Mouse (Mus musculus): ENCODE results near the gene Pxdn. TPM values are rescaled to one million over a fixed set of nuclear protein-coding genes. Genes with fewer than 3 reads are reported as not detected.

Pxdn gene
- polyA plus RNA-seq, 1 experiment from 2014 or later, result 18.4 TPM

DNA sequence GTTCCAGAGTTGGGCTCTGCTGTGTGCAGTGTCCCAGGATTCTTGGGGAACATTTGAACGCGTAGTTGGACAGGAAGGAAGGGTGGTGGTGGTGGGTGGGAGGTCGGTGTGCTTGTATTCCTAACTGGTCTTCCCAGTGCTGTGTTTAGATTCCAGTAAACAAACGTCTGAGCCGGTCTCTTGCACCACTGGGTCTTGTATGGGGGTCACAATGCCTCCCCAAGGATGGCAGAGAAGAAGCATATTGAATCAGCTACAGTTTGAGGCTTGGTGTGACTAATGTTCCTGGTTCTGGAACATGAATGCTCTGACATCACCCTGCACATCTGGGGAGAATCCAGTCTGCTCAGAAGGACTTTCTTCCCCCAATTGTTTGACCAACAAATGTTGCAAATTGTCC lies 93.2 kb downstream of the Pxdn start:
- Histone ChIP-seq H3K27me3 (replicated peaks; ENCODE audit: control insufficient read depth, insufficient read depth, low read length) (no peaks in the 10 kb centered on the region), H3K4me1 (replicated peaks; ENCODE audit: control insufficient read depth, insufficient read depth, low read length) (no peaks in the 10 kb centered on the region), H3K4me3 (ENCODE audit: low read depth, low read length) (no peak overlapping the region), H3K9ac (ENCODE audit: low read depth, low read length) (no peak overlapping the region), H3K36me3 (ENCODE audit: control insufficient read depth, insufficient read depth) (no peaks in the 10 kb centered on the region), H3K27ac (ENCODE audit: low read depth, low read length) (no peak overlapping the region), H3K9me3 (ENCODE audit: control insufficient read depth) (no peaks in the 10 kb centered on the region), H3K4me2 (replicated peaks; ENCODE audit: low read depth) (no peak overlapping the region)
- no peak for ATAC-seq
- 56% methylated on average over 5 of the region's 5 CpGs for WGBS
- TF ChIP-seq CTCF (IDR thresholded peaks at IDR 0.05; ENCODE audit: low read depth), result no peak

DNA sequence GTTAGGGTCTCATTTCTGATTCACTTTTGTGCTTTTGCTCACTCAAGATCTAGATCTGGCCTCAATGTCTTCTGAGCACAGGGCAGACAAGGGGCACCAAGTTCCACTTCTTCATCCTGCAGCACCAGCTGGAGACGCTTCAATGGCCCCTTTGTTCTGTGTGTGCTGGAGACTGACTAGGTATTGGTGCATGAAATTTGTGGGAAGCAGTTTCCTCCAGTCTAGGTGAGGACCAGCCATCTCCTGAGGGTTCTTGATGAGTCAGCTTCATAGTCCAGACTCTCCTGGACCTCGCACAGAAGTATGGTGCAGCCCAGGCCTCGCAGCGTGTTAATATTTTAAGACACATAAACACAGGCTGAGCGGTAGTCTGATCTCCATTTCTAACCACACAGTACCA lies 97.3 kb downstream of the Pxdn start:
- Histone ChIP-seq H3K9me3 (ENCODE audit: control insufficient read depth) (no peaks in the 10 kb centered on the region), H3K27ac (ENCODE audit: low read depth, low read length) (no peak overlapping the region), H3K9ac (ENCODE audit: low read depth, low read length) (no peak overlapping the region), H3K4me2 (replicated peaks; ENCODE audit: low read depth) (no peak overlapping the region), H3K4me1 (replicated peaks; ENCODE audit: control insufficient read depth, insufficient read depth, low read length) (no peaks in the 10 kb centered on the region), H3K27me3 (replicated peaks; ENCODE audit: control insufficient read depth, insufficient read depth, low read length) (no peaks in the 10 kb centered on the region), H3K4me3 (ENCODE audit: low read depth, low read length) (no peak overlapping the region), H3K36me3 (ENCODE audit: control insufficient read depth, insufficient read depth) (no peaks in the 10 kb centered on the region)
- TF ChIP-seq CTCF (IDR thresholded peaks at IDR 0.05; ENCODE audit: low read depth), result no peak
- no peak for ATAC-seq
- 79% methylated on average over 5 of the region's 5 CpGs for WGBS

DNA sequence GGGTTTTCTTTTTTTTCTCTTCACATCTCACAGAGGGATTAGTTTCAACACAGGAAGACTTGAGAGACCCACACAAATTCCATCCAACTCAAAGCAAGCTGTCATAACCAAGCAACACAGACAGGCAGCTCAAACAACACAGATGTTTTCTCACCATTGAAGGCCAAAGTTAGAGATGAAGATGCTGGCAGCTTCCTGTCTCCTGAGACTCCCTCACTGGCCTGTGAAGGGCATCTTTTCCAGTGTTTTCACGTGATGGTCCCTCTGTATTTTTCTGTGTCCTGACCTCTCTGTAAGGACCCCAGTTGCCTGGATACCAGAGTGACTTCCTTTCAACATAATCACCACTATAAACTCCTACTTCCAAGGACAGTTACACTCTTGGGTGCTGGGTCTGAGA lies 98.0 kb downstream of the Pxdn start:
- Histone ChIP-seq H3K4me2 (replicated peaks; ENCODE audit: low read depth) (no peak overlapping the region), H3K27me3 (replicated peaks; ENCODE audit: control insufficient read depth, insufficient read depth, low read length) (no peaks in the 10 kb centered on the region), H3K4me1 (replicated peaks; ENCODE audit: control insufficient read depth, insufficient read depth, low read length) (no peaks in the 10 kb centered on the region), H3K4me3 (ENCODE audit: low read depth, low read length) (no peak overlapping the region), H3K9ac (ENCODE audit: low read depth, low read length) (no peak overlapping the region), H3K27ac (ENCODE audit: low read depth, low read length) (no peak overlapping the region), H3K36me3 (ENCODE audit: control insufficient read depth, insufficient read depth) (no peaks in the 10 kb centered on the region), H3K9me3 (ENCODE audit: control insufficient read depth) (no peaks in the 10 kb centered on the region)
- TF ChIP-seq CTCF (IDR thresholded peaks at IDR 0.05; ENCODE audit: low read depth), result no peak
- 30% methylated on average over 1 of the region's 1 CpGs for whole genome bisulfite sequencing
- no peak for ATAC-seq

DNA sequence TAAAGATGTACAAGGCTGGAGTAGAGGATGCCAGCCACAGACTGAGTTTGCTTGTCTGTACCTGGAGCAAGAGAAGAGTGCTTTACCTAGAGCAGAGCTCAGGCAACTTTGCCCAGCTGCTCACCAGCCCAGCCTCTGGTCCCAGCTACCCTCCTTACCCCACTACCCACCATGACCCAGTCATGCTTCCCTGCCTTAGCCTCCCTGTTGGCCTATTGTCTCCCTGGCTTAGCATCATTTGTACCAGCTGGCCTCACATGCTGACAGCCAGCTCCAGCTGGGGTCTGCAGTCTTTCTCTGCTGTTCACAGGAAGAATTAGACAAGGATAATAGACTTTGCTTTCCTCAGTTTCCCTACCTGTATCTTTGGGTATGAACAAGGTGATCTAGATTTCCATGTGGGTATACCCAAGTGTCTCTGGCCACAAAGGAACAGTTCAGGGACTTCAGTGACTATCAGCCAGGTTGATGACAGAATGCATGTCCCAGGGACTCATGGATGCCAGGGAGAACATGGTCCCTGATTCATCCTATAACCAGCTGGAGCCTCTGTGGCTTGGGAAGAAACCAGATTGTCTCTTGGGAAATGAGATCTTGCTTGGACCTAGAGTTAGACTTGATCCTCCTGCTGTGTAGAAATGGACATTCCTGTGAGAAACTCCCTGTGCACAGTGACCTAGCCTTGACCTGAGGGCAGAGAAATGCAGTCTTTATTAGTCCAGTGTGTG lies 98.6 kb downstream of the Pxdn start:
- no peak for TF ChIP-seq CTCF (IDR thresholded peaks at IDR 0.05; ENCODE audit: low read depth)
- Histone ChIP-seq H3K9me3 (ENCODE audit: control insufficient read depth) (no peaks in the 10 kb centered on the region), H3K36me3 (ENCODE audit: control insufficient read depth, insufficient read depth) (no peaks in the 10 kb centered on the region), H3K27ac (ENCODE audit: low read depth, low read length) (no peak overlapping the region), H3K4me3 (ENCODE audit: low read depth, low read length) (no peak overlapping the region), H3K4me2 (replicated peaks; ENCODE audit: low read depth) (no peak overlapping the region), H3K4me1 (replicated peaks; ENCODE audit: control insufficient read depth, insufficient read depth, low read length) (no peaks in the 10 kb centered on the region), H3K27me3 (replicated peaks; ENCODE audit: control insufficient read depth, insufficient read depth, low read length) (no peaks in the 10 kb centered on the region), H3K9ac (ENCODE audit: low read depth, low read length) (no peak overlapping the region)
- ATAC-seq, result no peak

DNA sequence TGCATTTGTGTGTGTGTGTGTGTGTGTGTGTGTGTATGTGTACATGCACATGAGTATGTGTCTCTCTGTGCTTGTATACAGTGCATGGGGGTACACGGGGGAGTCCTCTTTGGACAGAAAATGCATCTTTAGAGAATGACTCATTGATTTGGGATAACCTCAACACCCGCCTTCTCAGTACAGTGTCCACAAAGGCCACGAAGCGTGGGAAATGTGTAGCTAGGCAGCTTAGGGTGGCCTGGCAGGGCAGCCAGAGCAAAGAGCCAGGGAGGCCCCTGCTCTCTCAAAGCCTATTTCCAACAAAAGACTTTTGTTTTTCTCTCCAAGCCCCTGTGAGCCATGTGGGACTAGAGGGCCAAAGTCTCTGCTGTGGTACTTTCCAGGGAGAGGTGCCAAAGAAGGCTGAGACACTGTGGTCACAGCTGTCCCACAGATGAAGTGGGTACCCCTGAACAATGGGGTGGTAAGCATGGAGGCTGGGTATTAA lies 99.2 kb downstream of the Pxdn start:
- no peak for TF ChIP-seq CTCF (IDR thresholded peaks at IDR 0.05; ENCODE audit: low read depth)
- Histone ChIP-seq H3K36me3 (ENCODE audit: control insufficient read depth, insufficient read depth) (no peaks in the 10 kb centered on the region), H3K4me3 (ENCODE audit: low read depth, low read length) (no peak overlapping the region), H3K27me3 (replicated peaks; ENCODE audit: control insufficient read depth, insufficient read depth, low read length) (no peaks in the 10 kb centered on the region), H3K4me2 (replicated peaks; ENCODE audit: low read depth) (no peak overlapping the region), H3K4me1 (replicated peaks; ENCODE audit: control insufficient read depth, insufficient read depth, low read length) (no peaks in the 10 kb centered on the region), H3K9me3 (ENCODE audit: control insufficient read depth) (no peaks in the 10 kb centered on the region), H3K9ac (ENCODE audit: low read depth, low read length) (no peak overlapping the region), H3K27ac (ENCODE audit: low read depth, low read length) (no peak overlapping the region)
- WGBS, result 73% methylated on average over 4 of the region's 4 CpGs
- ATAC-seq, result no peak

DNA sequence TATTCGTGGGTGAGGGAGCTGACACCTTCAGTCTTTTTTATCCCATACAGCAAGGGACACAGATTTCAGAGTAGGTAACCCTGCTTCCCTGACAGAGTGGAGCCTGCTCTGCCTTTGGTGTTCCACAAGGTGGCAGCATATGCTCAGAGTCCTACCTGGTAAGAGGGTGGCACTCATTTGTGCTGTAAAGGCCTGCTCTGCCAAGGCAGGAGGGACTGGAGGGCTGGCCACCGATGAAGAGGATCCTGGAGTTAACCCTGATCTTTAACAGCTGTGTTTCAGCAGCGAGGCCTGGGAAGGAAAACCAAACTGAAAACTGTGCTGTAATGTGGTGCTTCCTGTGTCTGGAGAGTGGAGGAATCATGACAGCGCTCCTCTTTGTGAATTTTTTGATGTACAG lies 102.2 kb downstream of the Pxdn start:
- no peak overlapping the region for H3K4me3 ChIP-seq (ENCODE audit: low read depth, low read length)
- no peak overlapping the region for H3K9ac ChIP-seq (ENCODE audit: low read depth, low read length)
- no peak overlapping the region for H3K4me2 ChIP-seq (replicated peaks; ENCODE audit: low read depth)
- 32% methylated on average over 4 of the region's 4 CpGs for WGBS
- H3K27ac ChIP-seq (ENCODE audit: low read depth, low read length), result no peak overlapping the region
- no peak for ATAC-seq
- peak; percentile 77 for TF ChIP-seq CTCF (IDR thresholded peaks at IDR 0.05; ENCODE audit: low read depth)
- no peaks in the 10 kb centered on the region for H3K4me1 ChIP-seq (replicated peaks; ENCODE audit: control insufficient read depth, insufficient read depth, low read length)
- no peaks in the 10 kb centered on the region for H3K36me3 ChIP-seq (ENCODE audit: control insufficient read depth, insufficient read depth)
- H3K27me3 ChIP-seq (replicated peaks; ENCODE audit: control insufficient read depth, insufficient read depth, low read length), result no peaks in the 10 kb centered on the region
- no peaks in the 10 kb centered on the region for H3K9me3 ChIP-seq (ENCODE audit: control insufficient read depth)

All from intestine, postnatal 0 days (tissue).